Mouse (Mus musculus): ENCODE data around the gene Gbp6. TPM values are rescaled to one million over a fixed set of nuclear protein-coding genes. Genes with fewer than 3 reads are reported as not detected.
A peak's percentile ranks its signal among the peaks of the same experiment; 100 is the strongest.
"Not testable (repeated sequence)": the region's sequence is repeated elsewhere in the genome, so short reads cannot be mapped to it uniquely, and the experiment has no call there.

Gene Gbp6
- total RNA-seq (2021), result 1 to 10 TPM; 2.3 to 3.0 TPM

DNA sequence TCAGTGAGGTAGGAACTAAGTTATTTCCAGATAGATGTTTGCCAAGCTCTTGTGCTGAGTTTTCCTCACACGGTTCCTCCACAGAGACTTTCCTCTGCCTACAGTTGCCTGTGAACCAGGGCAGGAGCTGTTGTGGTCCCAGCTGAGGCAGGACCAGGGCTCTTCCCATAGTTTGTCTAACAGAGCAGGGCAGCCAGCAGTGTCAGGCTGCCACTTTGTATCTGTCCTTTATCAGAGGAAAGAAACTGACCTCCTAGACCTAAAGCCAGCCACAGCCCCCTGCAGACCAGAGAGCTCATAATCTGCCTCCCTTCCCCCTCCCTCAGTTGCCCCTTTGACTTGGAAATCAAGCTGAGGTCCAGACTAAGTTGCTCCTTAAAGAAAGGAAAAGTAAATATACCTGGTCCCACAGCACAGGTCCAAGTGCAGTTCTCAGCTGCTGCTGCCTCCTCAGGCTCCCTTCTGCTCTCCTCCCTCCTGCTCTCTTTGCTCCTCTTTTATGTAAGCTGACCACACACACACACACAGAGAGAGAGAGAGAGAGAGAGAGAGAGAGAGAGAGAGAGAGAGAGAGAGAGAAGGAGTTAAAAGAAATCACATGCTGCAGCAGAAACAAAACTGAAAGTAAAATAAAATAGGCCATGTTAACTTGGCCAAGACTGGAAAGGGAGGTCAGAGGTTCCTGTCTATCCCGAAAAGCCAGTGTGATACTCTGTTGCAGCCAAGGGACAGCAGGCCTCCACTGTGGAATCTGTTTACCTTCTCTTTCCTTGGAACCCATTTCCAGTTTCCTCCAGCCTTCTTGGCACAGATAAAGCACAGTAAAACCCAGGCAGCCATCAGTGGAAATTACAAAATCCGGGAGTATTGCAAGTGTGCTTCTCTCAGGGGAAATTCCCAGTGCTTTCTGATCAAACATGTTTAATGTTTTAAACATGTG, at the start of gene Gbp6, which contains the start of gene Gm43302:
Gbp6 (minus strand) TSS at position 473 of the 940 bp plus-strand sequence.
Gm43302 (minus strand) TSS at position 470 of the 940 bp plus-strand sequence.
- intact Hi-C loops (cut with DNase I), result not testable (repeated sequence)
- DNase-seq, result peak; percentile 45 to 50

DNA sequence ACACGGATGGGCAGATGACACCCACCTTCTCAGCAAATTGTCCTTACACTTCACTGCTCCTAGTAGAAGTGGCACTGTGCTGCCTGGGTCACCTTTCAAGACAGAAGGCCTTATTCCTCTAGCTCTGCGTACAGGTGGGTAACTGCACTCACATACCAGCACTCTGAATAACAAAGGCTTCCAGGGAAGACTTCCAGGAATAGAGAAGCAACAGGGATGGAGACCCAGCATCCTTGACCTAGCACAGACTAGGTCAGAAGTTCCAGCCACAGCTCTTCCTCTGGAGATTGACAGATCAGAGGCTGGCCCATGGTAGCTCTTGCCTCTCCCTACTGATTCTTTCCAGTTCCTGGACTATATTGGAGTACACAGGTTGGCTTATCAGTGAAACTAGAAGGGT, 47.8 kb upstream of the Gbp6 start:
- DNase-seq, result no peak
- intact Hi-C loops (cut with DNase I), result no loop called here

DNA sequence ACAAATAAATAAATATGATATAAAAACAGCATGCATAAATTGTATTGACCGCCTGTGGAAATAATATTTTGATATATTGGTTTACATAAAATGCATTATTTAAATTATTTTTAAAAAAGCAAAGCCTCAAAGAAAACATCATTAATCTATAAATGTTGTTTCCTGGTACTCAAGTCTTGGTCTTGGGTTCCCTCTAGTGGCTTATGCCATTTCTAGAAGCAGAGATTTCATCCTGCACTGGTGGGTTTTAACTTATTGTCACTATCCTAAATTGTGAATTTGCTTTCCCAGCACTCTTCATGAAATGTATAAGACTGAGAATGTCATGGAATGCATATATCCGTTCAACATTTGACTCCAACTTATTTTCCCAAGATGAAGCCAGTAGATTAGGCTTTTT, 29.0 kb upstream of the Gbp6 start:
- intact Hi-C loops (cut with DNase I), result loop anchor here (1.0 to 10.0 kb wide), 2 partner anchors 336 to 978 kb away; no protein-coding TSS in a partner anchor
- peak; percentile 37 to 55 for DNase-seq

DNA sequence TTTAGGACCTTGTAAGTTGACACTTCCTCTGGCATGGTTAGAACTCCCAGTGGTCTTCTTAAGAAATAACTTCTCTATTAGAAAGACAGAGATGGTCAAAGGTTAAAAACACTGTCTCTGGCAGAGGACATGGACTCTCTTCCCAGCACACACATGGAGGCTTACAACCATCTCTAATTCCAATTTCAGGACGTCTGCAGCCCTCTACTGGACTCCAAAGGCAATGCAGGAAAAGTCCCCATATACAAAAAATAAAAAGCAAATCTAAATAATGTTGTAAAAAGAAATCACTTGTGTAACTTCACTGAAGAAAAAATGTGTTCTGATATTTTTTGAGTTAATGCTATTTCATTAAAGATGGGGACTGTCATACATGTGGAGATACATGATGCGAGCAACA, 17.4 kb upstream of the Gbp6 start:
- DNase-seq, result no peak
- intact Hi-C loops (cut with DNase I), result no loop called here

DNA sequence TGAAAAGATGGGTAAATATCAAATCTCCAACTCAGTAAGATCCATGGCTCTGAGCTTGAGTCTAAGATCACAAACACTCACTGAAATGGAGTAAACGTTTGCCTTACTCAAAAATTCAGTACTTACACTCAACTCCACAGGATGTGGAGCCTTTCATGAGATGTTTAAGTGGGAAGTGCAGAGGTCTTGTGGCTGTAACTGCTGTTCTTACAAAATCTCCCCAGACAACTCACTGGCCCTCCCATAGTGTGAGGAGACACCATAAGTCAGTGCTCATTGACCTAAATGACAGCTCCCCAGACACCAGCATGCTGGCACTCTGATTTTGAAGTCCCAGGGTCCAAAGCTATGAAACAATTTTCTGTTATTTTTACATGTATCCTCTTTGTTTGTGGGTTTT, 15.7 kb upstream of the Gbp6 start:
- intact Hi-C loops (cut with DNase I); DNase-seq: not testable (repeated sequence)

DNA sequence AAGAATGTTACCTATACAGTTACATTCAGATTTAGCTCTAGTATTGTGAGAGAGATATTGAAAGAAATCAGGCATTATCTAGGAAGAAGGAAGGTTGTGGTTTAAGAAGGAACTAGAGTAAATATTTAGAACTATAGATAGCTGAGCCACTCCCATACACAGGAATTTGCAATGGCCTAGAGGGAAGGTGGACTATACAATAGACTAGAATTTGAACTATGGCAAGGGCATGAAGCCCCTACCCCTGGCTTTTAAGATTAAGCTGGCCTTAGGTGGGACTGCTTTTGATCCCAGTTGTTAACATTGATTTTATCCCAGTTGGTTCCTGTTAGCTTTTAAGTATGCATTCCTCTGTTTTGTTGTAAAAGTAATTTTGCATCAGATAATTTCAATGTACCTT, 13.4 kb upstream of the Gbp6 start:
- DNase-seq; intact Hi-C loops (cut with DNase I): not testable (repeated sequence)

DNA sequence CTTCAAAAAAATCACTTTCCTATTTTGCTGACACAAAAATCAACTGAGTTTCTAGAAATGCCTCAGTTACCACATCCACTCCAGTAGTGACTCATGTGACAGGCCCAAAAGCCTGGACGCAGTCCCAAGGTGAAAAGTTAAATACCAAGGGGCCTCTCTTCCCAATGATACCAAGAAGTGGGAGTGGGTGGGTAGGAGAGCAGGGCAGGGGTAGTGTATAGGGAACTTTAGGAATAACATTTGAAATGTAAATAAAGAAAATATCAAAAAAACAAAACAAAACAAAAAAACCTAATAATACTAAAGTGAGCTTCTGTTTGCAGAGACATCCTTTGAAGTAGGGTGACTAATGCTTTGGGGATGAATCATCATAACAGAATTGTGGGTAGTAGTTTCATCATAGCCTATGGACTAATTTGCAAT, 12.7 kb upstream of the Gbp6 start:
- intact Hi-C loops (cut with DNase I), result no loop called here
- DNase-seq, result no peak

DNA sequence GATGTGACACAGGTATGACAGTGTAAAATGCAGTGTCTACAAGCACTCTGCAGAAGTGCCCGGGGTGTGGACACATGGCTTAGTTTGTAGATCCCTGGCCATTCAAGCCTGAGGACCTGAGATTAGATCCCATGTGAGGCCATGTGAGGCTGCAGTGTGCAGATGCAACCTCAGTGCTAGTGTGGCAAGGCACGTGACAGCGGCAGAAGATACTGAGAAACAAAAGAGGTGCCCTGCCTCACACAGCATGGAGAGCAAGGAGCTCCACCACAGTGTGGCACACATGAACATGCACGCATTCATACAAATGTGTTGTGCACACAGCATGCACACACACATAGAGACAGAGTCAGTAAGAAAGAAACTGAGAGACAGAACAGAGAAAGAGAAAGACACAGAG, 12.2 kb upstream of the Gbp6 start:
- intact Hi-C loops (cut with DNase I), result not testable (repeated sequence)

DNA sequence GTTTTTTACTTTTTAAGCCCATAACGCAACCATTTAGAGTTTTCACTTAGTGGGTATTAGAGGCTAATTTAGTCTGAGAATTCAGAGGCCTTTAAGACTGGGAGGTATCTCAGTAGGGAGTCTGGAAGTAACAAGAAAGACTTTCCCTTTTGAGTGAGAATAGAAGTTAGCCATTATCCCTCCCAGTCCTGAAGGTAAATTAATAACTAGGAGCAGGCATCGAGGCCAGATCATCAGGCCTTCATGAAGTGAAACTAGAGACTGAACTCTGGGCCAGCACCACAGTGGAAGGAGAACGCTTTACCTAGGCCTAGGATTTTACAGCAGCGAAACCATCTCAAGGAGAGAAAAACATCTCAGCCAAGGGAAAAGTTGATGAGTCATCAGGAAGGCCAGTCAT, 8.5 kb upstream of the Gbp6 start:
- intact Hi-C loops (cut with DNase I), result no loop called here
- DNase-seq, result no peak

More for the DNA sequence above, 12.2 kb upstream of the Gbp6 start:
- not testable (repeated sequence) for DNase-seq

DNA sequence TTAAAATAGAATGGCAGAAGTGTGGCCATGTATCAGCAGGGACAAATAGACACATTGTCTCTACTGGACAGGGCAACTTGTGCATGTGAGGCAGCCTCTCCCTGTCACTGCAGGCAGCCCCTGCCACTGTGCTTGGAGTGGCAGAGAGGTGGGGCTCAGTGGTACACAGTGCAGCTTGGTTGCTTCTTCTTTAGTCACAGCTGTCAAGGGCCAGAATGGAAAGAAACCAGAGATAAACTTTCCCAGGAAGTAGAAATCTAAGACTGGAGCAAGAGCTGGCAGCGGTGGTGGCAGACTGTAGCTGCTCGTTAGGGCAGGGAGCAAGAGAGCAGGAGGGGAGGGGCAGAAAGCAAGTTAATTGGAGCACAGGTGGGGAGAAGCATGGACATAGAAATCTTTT, 8.0 kb upstream of the Gbp6 start:
- DNase-seq, result peak; percentile 18 to 46
- intact Hi-C loops (cut with DNase I), result no loop called here

DNA sequence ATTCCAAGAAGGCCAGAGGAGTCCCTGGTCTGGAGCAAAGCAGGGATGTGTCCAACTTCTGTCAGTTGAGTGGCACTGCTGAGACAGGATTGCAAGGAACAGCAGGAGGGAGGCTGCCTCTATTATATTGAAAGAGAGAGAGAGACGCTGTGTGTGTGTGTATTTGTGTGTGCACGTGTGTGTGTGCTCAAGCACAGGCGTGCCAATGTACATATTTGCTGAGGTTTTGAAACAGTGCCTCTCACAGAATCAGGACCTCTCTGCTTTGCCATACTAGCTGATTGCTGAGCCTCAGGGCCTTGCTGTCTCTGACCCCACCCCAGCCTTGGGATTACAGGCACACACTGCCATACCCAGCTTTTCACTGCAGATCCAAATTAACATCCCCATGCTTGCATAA, 2.2 kb upstream of the Gbp6 start:
- DNase-seq, result no peak
- intact Hi-C loops (cut with DNase I), result no loop called here

DNA sequence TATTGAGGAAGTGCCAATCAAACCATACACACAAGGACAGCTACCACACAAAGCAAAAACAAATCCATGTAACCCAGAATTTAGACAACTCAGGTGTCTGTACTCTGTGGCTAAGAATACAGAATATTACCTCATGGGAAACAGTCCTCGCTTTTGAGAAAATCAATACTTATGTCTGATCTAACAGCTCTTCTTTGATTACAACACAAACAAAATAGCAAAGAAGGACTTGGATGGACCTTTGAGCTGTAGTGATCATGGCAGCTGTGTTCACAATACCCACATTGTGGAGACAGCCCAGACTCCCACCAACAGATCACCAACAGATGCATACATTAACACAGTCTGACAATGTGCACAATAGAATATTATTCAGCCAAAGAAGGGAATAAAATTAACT, 1.0 kb downstream of the Gbp6 start:
- DNase-seq, result no peak
- intact Hi-C loops (cut with DNase I), result no loop called here

DNA sequence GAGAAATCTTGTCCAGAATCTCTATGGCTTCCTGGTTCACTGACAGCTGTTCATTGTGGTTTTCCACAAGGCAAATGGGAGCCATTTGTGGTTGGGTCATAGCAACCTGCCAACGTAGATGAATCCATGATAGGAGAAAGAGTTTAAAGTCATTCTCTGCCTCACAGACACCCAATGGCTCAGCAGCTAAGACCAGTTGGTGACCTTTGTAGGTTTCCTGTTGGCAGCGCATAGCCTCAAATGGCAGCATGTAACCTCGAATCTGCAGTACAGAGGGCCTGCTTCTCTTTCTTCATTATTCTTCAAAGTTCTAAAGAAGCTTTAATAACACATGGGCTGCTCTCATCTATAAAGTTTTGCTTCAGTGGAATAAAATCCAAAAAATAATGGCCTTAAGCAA, 2.6 kb downstream of the Gbp6 start:
- DNase-seq; intact Hi-C loops (cut with DNase I): not testable (repeated sequence)

DNA sequence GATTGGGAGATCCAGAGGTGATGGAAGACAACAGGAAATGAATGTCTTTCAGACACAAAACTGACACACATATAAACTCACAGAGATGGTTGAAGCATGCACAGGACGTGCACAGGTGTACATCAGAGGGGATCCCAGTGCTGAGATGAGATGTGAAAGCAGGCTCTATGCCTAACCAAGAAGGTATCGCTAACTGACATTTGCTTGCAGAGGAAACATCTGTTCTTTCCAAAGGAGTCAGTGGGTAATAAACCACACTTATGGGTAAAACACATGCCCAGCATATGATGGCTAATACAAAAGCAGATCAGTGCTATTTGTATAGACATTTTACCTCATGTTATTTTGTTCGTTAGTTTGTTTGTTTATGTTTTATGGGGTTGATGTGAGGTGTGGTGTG, 32.8 kb downstream of the Gbp6 start:
- DNase-seq, result not testable (repeated sequence)
- intact Hi-C loops (cut with DNase I), result loop anchor here (5.0 kb wide), 1 partner anchor 53 kb away; no protein-coding TSS in a partner anchor

DNA sequence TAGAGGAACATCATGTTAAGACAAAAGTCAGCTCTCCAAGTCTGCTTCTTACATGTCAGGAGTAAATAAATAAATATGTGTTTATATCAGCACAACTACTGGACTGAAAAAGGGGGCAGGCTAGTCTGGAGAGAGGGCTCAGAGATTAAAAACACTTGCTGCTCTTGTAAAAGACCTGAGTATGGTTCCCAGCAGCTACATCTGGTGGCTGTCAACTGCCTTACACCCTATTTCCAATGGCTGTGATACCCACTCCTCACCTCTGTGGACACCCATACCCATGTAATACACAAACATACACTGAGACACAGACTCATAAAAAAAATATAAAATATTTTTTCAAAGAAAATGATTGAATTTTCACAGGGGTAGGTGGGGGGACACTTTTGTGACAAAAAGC, 41.0 kb downstream of the Gbp6 start:
- DNase-seq, result no peak
- intact Hi-C loops (cut with DNase I), result no loop called here

DNA sequence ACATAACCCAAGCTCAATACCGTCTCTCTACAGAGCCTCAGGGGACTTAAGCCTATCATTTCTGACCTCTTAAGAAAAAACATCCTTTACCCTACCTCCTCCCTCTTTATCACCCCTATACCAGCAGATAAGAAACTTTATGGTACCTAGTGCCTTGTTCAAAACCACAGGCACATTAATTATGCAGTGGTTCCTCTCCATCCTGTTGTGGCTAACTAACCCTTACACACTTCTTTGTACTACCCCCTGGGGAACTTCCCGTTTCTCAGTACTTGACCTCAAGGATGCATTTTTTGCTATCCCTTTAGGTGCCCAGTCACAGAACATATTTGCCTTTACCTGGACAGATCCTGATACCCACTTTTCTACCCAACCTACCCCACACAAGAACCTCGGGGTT, 48.8 kb downstream of the Gbp6 start:
- DNase-seq; intact Hi-C loops (cut with DNase I): not testable (repeated sequence)

DNA sequence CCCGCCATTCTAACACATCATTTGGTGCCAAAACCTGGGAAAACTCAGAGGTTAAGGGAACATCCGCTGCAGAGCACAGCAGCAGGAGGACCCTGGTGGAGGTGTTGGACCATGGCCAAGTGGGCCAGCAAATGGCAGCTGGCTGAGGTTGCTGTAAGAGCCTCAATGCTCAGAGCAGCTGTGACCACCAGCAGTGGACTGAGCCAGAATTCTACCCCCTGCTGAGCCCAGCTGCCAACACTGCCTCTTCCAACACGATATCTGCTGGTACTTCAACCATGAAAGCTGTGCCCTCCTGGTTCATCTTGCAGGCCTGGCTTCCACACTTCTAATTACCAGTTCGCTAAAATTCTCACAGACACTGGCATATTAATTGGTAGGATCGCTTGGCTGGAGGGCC, 52.5 kb downstream of the Gbp6 start:
- DNase-seq; intact Hi-C loops (cut with DNase I): not testable (repeated sequence)

DNA sequence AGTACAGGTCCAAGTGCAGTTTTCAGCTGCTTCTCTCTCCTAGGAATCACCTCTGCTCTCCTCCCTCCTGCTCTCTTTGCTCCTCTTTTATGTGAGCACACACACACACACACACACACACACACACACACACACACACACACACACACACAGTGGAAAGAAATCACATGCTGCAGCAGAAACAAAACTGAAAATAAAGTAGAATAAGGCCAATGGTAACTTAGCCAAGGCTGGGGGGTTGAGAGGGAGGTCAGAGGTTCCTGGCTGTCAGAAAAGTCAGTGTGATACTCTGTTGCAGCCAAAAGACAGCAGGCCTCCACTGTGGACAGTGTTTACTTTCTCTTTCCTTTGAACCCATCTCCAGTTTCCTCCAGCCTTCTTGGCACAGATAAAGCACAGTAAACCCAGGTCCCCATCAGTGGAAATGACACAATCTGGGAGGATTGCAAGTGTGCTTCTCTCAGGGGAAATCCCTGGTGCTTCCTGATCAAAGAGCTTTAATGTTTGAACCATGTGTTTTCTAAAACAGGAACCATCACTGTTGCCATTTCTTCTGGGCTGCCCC, 53.9 kb downstream of the Gbp6 start, which contains the start of gene Gbp10:
Gbp10 (minus strand) TSS at position 51 of the 565 bp plus-strand sequence.
- intact Hi-C loops (cut with DNase I), result not testable (repeated sequence)
- peak; percentile 10 to 14 for DNase-seq

DNA sequence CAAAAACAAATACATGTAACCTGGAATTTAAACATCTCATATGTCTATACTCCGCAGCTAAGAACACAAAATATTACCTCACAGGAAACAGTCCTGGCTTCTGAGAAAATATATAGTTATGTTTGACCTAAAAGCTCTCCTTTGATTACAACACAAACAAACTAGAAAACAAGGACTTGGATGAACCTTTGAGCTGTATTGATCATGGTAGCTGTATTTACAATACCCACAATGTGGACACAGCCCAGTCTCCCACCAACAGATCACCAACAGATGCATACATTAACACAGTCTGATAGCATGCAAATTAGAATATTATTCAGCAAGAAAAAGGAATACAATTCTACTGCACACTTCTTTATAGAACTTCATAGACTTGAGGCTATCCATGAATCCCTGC, 55.1 kb downstream of the Gbp6 start:
- intact Hi-C loops (cut with DNase I); DNase-seq: not testable (repeated sequence)

DNA sequence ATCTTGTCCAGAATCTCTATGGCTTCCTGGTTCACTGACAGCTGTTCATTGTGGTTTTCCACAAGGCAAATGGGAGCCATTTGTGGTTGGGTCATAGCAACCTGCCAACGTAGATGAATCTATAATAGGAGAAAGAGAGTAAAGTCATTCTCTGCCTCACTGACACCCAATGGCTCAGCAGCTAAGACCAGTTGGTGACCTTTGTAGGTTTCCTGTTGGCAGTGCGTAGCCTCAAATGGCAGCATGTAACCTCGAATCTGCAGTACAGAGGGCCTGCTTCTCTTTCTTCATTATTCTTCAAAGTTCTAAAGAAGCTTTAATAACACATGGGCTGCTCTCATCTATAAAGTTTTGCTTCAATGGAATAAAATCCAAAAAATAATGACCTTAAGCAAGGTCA, 57.5 kb downstream of the Gbp6 start:
- DNase-seq; intact Hi-C loops (cut with DNase I): not testable (repeated sequence)

Measured in heart, postnatal 10 days (tissue).